Mouse (Mus musculus): Measurements from ENCODE around the gene Olfr1311.
"Not testable (repeated sequence)": the region's sequence is repeated elsewhere in the genome, so short reads cannot be mapped to it uniquely, and the experiment has no call there.

Gene Olfr1311

GRCm38 (mm10) chr2:112024312-112024711 lies at the start of gene Olfr1311:
TSS of gene Olfr1311 (minus strand) at chr2:112024412.
- no peak for DNase-seq (ENCODE audit: extremely low spot score, low spot score)

GRCm38 (mm10) chr2:112050138-112050537 lies 25.9 kb upstream of the Olfr1311 start, which contains the start of gene Olfr1312:
TSS of gene Olfr1312 (minus strand) at chr2:112050238.
- no peak for DNase-seq (ENCODE audit: extremely low spot score, low spot score)

GRCm38 (mm10) chr2:112026971-112027370 lies 2.8 kb upstream of the Olfr1311 start:
- not testable (repeated sequence) for DNase-seq (ENCODE audit: extremely low spot score, low spot score)

GRCm38 (mm10) chr2:112014900-112015299 lies 9.3 kb downstream of the Olfr1311 start:
- DNase-seq (ENCODE audit: extremely low spot score, low spot score): no peak

- no peak for DNase-seq (ENCODE audit: extremely low spot score, low spot score)
Observed at GRCm38 (mm10) chr2:112012608-112013007, 11.6 kb downstream of the Olfr1311 start, which contains the start of gene Olfr1310. TSS of gene Olfr1310 (minus strand) at chr2:112012708.

- DNase-seq (ENCODE audit: extremely low spot score, low spot score): no peak
Observed at GRCm38 (mm10) chr2:111990181-111990580, 34.0 kb downstream of the Olfr1311 start, which contains the start of gene Olfr1309. TSS of gene Olfr1309 (minus strand) at chr2:111990281.

Measured in neural tube, embryonic 10.5 days (tissue).